Mouse (Mus musculus): ENCODE results near the gene Cdk2ap2. TPM values are rescaled to one million over a fixed set of nuclear protein-coding genes. Genes with fewer than 3 reads are reported as not detected.

Gene Cdk2ap2
- total RNA-seq, 2 experiments from 2014 or later = 18.1 to 18.2 TPM

- DNase-seq = no peak
These were observed 42.5 kb downstream of the Cdk2ap2 start, which contains the start of gene Gpr152 for GRCm38 (mm10) chr19:4139446-4139845. Gpr152 (plus strand) TSS chr19:4139787.

DNA sequence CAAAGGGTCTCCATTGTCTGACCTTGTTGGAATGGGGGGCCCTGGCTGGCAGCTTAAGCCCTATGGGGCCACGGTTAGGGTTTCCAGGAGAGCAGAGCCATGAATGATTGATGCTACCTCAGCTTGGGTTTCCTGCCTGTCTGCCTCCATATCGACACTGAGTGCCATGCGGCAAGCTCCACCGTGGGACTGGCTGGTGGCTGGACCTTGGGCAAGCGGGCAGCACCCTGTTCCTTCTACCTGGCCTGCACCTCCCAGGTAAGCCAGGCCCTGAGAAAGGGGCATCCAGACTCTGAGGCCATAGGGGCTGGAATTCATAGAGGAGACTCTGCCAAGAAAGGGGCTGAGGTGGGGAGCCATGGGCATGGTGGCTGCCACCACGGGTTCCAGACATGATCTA is 43.2 kb downstream of the Cdk2ap2 start:
- DNase-seq = no peak

GRCm38 (mm10) chr19:4142416-4143173 is 45.6 kb downstream of the Cdk2ap2 start:
- no peak for DNase-seq

GRCm38 (mm10) chr19:4143759-4144268 is 46.8 kb downstream of the Cdk2ap2 start, which contains the start of gene Cabp4:
Cabp4 (minus strand) TSS chr19:4144033.
- no peak for DNase-seq

DNA sequence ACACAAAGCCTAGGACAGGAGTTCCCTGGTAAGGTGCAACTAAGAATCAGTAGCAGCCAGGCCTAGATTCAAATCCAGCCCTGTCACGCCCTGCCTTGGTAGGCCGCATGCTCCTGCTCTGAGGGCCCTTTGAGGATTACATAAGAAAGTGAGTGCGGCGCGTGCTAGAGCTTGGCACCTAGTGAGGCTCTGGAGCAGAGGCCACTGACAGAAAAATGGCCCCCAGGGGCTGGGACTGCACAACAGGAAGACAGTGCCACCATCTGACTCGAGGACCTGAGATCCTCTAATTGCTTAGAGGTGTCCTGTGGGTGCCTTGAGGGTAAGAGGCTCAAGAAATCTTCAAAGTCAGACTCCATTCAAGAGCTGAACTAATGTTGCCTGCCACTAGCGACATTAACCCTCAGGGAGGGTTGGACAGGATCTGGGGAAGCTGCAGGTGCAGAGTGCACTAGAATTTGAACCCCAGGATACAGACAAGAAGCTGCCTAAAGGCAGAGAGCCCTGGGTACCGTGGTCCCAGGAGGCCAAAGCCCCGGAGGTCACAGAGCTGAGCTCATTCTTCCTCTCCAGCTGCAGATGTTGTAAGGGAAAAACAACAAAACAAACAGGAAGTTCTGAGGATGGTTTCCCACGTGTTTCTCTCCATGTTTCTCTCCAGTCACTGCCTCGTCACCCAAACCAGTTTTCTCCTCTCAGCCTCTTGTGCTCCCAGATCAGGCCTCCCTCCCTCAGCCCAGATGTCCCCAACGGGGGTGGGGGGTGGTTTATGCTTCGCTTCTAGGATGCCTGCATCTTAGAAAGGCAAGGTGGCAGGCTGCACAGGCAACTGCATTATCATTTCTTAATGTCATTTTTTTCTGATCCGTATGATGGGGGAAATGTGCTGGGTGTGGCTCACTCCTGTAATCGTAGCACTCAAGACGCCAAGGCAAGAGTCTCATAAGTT is 47.8 kb downstream of the Cdk2ap2 start:
- no peak for DNase-seq

GRCm38 (mm10) chr19:4145936-4146335 is 49.0 kb downstream of the Cdk2ap2 start:
- DNase-seq = no peak

DNA sequence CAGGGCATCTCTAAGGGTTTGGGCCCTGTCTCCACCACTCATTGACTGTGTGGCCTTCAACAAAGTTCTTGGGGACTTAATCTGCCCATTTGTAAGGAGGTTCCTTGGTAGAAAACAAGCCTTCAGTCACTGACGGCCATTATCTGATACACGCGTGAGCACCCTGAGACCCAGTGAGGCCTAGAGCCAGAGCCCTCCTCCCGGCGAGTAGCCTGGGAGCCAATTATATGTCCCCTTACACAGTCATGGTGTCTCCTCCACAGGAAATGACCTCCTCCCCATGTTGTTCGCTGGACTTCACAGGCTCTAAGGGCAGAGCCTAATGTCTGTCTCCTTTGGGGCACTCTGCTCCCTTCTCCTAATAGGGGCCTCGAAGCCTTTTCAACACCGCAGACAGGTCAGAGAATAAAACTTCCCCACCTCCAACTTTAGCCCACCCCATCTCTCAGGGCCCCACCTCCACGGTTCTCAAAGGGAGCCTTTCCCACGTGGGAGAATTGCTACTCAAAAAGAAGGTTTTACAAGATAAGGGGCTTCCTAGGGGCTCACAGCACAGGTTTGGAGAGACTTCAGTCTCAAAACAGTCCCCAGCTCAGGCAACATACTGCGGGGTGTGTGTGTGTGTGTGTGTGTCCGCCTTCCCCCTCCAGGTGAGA is 49.5 kb downstream of the Cdk2ap2 start:
- DNase-seq = no peak

GRCm38 (mm10) chr19:4147022-4147405 is 50.0 kb downstream of the Cdk2ap2 start:
- DNase-seq = no peak

GRCm38 (mm10) chr19:4147782-4148490 is 51.0 kb downstream of the Cdk2ap2 start:
- DNase-seq = no peak

- DNase-seq = peak; percentile 99
These were observed 51.5 kb downstream of the Cdk2ap2 start, which contains the start of gene Coro1b for GRCm38 (mm10) chr19:4148491-4148806. Coro1b (plus strand) TSS chr19:4148619.

Other genes starting within 250 kb of the Cdk2ap2 start
- 1 to 10 TPM; 6.0 to 7.0 TPM for gene Chka, start 245.4 kb upstream of the Cdk2ap2 start, total RNA-seq (2021)
- gene Tcirg1, start 190.0 kb upstream of the Cdk2ap2 start, total RNA-seq (2021) = 10 to 100 TPM; 13.6 to 31.1 TPM
- 100 to 1,000 TPM; 181 to 205 TPM for gene Ndufs8, start 184.4 kb upstream of the Cdk2ap2 start, total RNA-seq (2021)
- gene Aldh3b1, start 167.4 kb upstream of the Cdk2ap2 start, total RNA-seq (2021) = 1 to 10 TPM; 4.2 to 5.7 TPM
- 10 to 100 TPM; 19.6 to 20.1 TPM for gene Unc93b1, start 162.0 kb upstream of the Cdk2ap2 start, total RNA-seq (2021)
- gene Aldh3b3, start 138.5 kb upstream of the Cdk2ap2 start, total RNA-seq (2021) = not detected
- 1 to 10 TPM in 1 of 2 experiments, under 1 TPM in 1; 0.63 to 1.0 TPM for gene Aldh3b2, start 124.9 kb upstream of the Cdk2ap2 start, total RNA-seq (2021)
- 1 to 10 TPM; 4.8 to 5.3 TPM for gene Acy3, start 110.6 kb upstream of the Cdk2ap2 start, total RNA-seq (2021)
- gene Tbx10, start 104.4 kb upstream of the Cdk2ap2 start, total RNA-seq (2021) = not detected
- 10 to 100 TPM; 18.3 to 20.2 TPM for gene Nudt8, start 96.6 kb upstream of the Cdk2ap2 start, total RNA-seq (2021)
- under 1 TPM; 0.23 to 0.47 TPM for gene Gm49405, start 96.6 kb upstream of the Cdk2ap2 start, total RNA-seq (2021)
- 1 to 10 TPM in 1 of 2 experiments, under 1 TPM in 1; 0.66 to 1.2 TPM for gene Doc2g, start 93.9 kb upstream of the Cdk2ap2 start, total RNA-seq (2021)
- gene Ndufv1, start 84.4 kb upstream of the Cdk2ap2 start, total RNA-seq (2021) = 100 to 1,000 TPM; 297 to 355 TPM
- gene Gstp1, start 59.2 kb upstream of the Cdk2ap2 start, total RNA-seq (2021) = 100 to 1,000 TPM; 220 to 231 TPM
- 10 to 100 TPM; 61.6 to 63.6 TPM for gene Gstp2, start 51.2 kb upstream of the Cdk2ap2 start, total RNA-seq (2021)
- gene Gstp3, start 37.6 kb upstream of the Cdk2ap2 start, total RNA-seq (2021) = under 1 TPM in 1 of 2 experiments, not detected in 1; 0.79 TPM
- not detected for gene Cabp2, start 15.6 kb upstream of the Cdk2ap2 start, total RNA-seq (2021)
- gene Pitpnm1, start 2.8 kb downstream of the Cdk2ap2 start, total RNA-seq (2021) = 1 to 10 TPM; 4.2 to 5.5 TPM
- gene Aip, start 28.7 kb downstream of the Cdk2ap2 start, total RNA-seq (2021) = 10 to 100 TPM; 46.5 to 47.1 TPM
- not detected for gene Gpr152, start 42.6 kb downstream of the Cdk2ap2 start, total RNA-seq (2021)
- gene Cabp4, start 46.9 kb downstream of the Cdk2ap2 start, total RNA-seq (2021) = not detected
- 10 to 100 TPM; 41.1 to 48.6 TPM for gene Coro1b, start 51.4 kb downstream of the Cdk2ap2 start, total RNA-seq (2021)
- 1 to 10 TPM in 1 of 2 experiments, under 1 TPM in 1; 0.49 to 2.0 TPM for gene Ptprcap, start 56.4 kb downstream of the Cdk2ap2 start, total RNA-seq (2021)
- gene Rps6kb2, start 66.2 kb downstream of the Cdk2ap2 start, total RNA-seq (2021) = 10 to 100 TPM; 25.3 to 30.9 TPM
- gene Carns1, start 78.3 kb downstream of the Cdk2ap2 start, total RNA-seq (2021) = 10 to 100 TPM; 33.1 to 47.1 TPM
- gene Tbc1d10c, start 94.1 kb downstream of the Cdk2ap2 start, total RNA-seq (2021) = 1 to 10 TPM; 3.2 to 3.8 TPM
- 100 to 1,000 TPM; 339 to 348 TPM for gene Ppp1ca, start 94.9 kb downstream of the Cdk2ap2 start, total RNA-seq (2021)
- 1 to 10 TPM; 4.1 to 6.0 TPM for gene Rad9a, start 104.5 kb downstream of the Cdk2ap2 start, total RNA-seq (2021)
- gene Clcf1, start 117.1 kb downstream of the Cdk2ap2 start, total RNA-seq (2021) = 1 to 10 TPM in 1 of 2 experiments, under 1 TPM in 1; 0.47 to 2.2 TPM
- not detected for gene AC109138.7, start 117.2 kb downstream of the Cdk2ap2 start, total RNA-seq (2021)
- 10 to 100 TPM; 26.1 to 31.9 TPM for gene Pold4, start 134.7 kb downstream of the Cdk2ap2 start, total RNA-seq (2021)
- gene Ssh3, start 172.0 kb downstream of the Cdk2ap2 start, total RNA-seq (2021) = 1 to 10 TPM; 4.9 to 6.3 TPM
- gene Ankrd13d, start 186.0 kb downstream of the Cdk2ap2 start, total RNA-seq (2021) = 1 to 10 TPM; 1.2 to 1.3 TPM
- gene Grk2, start 209.0 kb downstream of the Cdk2ap2 start, total RNA-seq (2021) = 10 to 100 TPM; 28.1 to 41.2 TPM

Data from gastrocnemius, postnatal 10 days (tissue).